Mouse (Mus musculus): Measurements from ENCODE around the gene Aldh3a1. TPM values are rescaled to one million over a fixed set of nuclear protein-coding genes. Genes with fewer than 3 reads are reported as not detected.
"Not testable (repeated sequence)": the region's sequence is repeated elsewhere in the genome, so short reads cannot be mapped to it uniquely, and the experiment has no call there.

Gene Aldh3a1
- polyA plus RNA-seq, 1 experiment from 2014 or later: not detected

- no peaks in the 10 kb centered on the region for H3K9me3 ChIP-seq
- peak overlapping the region; percentile 82 for H3K4me3 ChIP-seq
- H3K27me3 ChIP-seq (ENCODE audit: poor library complexity, severe bottlenecking): no peaks in the 10 kb centered on the region
- peaks cover 14% of the 10 kb centered on the region for H3K36me3 ChIP-seq (replicated peaks)
- WGBS: 76% methylated on average over 5 of the region's 5 CpGs
- DNase-seq (ENCODE audit: extremely low spot score, low spot score): no peak
- H3K27ac ChIP-seq: peak overlapping the region; percentile 97
- peaks cover 30% of the 10 kb centered on the region for H3K4me1 ChIP-seq
Observed at GRCm38 (mm10) chr11:61175778-61176177, 31.6 kb upstream of the Aldh3a1 start.

GRCm38 (mm10) chr11:61176321-61176720, 31.0 kb upstream of the Aldh3a1 start:
- H3K27me3 ChIP-seq (ENCODE audit: poor library complexity, severe bottlenecking): no peaks in the 10 kb centered on the region
- H3K4me3 ChIP-seq: no peak overlapping the region
- no peak for DNase-seq (ENCODE audit: extremely low spot score, low spot score)
- H3K27ac ChIP-seq: no peak overlapping the region
- WGBS: 93% methylated on average over 1 of the region's 1 CpGs
- H3K36me3 ChIP-seq (replicated peaks): peaks cover 11% of the 10 kb centered on the region
- H3K4me1 ChIP-seq: peaks cover 30% of the 10 kb centered on the region
- H3K9me3 ChIP-seq: no peaks in the 10 kb centered on the region

- WGBS: 90% methylated on average over 3 of the region's 3 CpGs
- Histone ChIP-seq H3K36me3 (replicated peaks) (no peaks in the 10 kb centered on the region), H3K9me3 (no peaks in the 10 kb centered on the region), H3K27me3 (ENCODE audit: poor library complexity, severe bottlenecking) (no peaks in the 10 kb centered on the region), H3K4me1 (peaks cover 9% of the 10 kb centered on the region), H3K4me3 (no peak overlapping the region), H3K27ac (no peak overlapping the region)
- DNase-seq (ENCODE audit: extremely low spot score, low spot score): no peak
Observed at GRCm38 (mm10) chr11:61180361-61180760, 27.0 kb upstream of the Aldh3a1 start.

GRCm38 (mm10) chr11:61181624-61182023, 25.7 kb upstream of the Aldh3a1 start:
- Histone ChIP-seq H3K36me3 (replicated peaks) (no peaks in the 10 kb centered on the region), H3K4me3 (no peak overlapping the region)
- DNase-seq (ENCODE audit: extremely low spot score, low spot score): no peak

GRCm38 (mm10) chr11:61183820-61184219, 23.5 kb upstream of the Aldh3a1 start:
- no peak for DNase-seq (ENCODE audit: extremely low spot score, low spot score)
- no peaks in the 10 kb centered on the region for H3K36me3 ChIP-seq (replicated peaks)
- 0 out of 2 replicates have a peak, but pooled peaks cover 3% of the 10 kb centered on the region for H3K4me1 ChIP-seq
- WGBS: 82% methylated on average over 1 of the region's 1 CpGs
- no peak overlapping the region for H3K4me3 ChIP-seq
- no peaks in the 10 kb centered on the region for H3K9me3 ChIP-seq
- H3K27me3 ChIP-seq (ENCODE audit: poor library complexity, severe bottlenecking): no peaks in the 10 kb centered on the region
- H3K27ac ChIP-seq: no peak overlapping the region

More at GRCm38 (mm10) chr11:61181624-61182023, 25.7 kb upstream of the Aldh3a1 start:
- Histone ChIP-seq H3K4me1 (0 out of 2 replicates have a peak, but pooled peaks cover 3% of the 10 kb centered on the region), H3K9me3 (no peaks in the 10 kb centered on the region), H3K27me3 (ENCODE audit: poor library complexity, severe bottlenecking) (no peaks in the 10 kb centered on the region), H3K27ac (no peak overlapping the region)

GRCm38 (mm10) chr11:61190776-61191175, 16.6 kb upstream of the Aldh3a1 start:
- peaks cover 9% of the 10 kb centered on the region; the same call in 1 of the 2 replicates for H3K27me3 ChIP-seq (ENCODE audit: poor library complexity, severe bottlenecking)
- H3K27ac ChIP-seq: no peak overlapping the region
- no peaks in the 10 kb centered on the region for H3K9me3 ChIP-seq
- no peaks in the 10 kb centered on the region for H3K36me3 ChIP-seq (replicated peaks)
- no peaks in the 10 kb centered on the region for H3K4me1 ChIP-seq
- H3K4me3 ChIP-seq: no peak overlapping the region
- no peak for DNase-seq (ENCODE audit: extremely low spot score, low spot score)
- WGBS: 79% methylated on average over 2 of the region's 2 CpGs

GRCm38 (mm10) chr11:61192123-61192522, 15.2 kb upstream of the Aldh3a1 start:
- WGBS: 93% methylated on average over 9 of the region's 10 CpGs
- H3K4me1 ChIP-seq: not testable (repeated sequence)

GRCm38 (mm10) chr11:61192779-61193178, 14.6 kb upstream of the Aldh3a1 start:
- WGBS: 97% methylated on average over 2 of the region's 2 CpGs
- no peaks in the 10 kb centered on the region for H3K36me3 ChIP-seq (replicated peaks)

More at GRCm38 (mm10) chr11:61192123-61192522, 15.2 kb upstream of the Aldh3a1 start:
- not testable (repeated sequence) for H3K4me3 ChIP-seq; H3K27me3 ChIP-seq (ENCODE audit: poor library complexity, severe bottlenecking); H3K27ac ChIP-seq; H3K9me3 ChIP-seq; DNase-seq (ENCODE audit: extremely low spot score, low spot score); H3K36me3 ChIP-seq (replicated peaks)

GRCm38 (mm10) chr11:61193392-61193791, 13.9 kb upstream of the Aldh3a1 start:
- Histone ChIP-seq H3K27ac (no peak overlapping the region), H3K9me3 (no peaks in the 10 kb centered on the region), H3K36me3 (replicated peaks) (no peaks in the 10 kb centered on the region), H3K27me3 (ENCODE audit: poor library complexity, severe bottlenecking) (peaks cover 9% of the 10 kb centered on the region; the same call in 1 of the 2 replicates), H3K4me3 (no peak overlapping the region), H3K4me1 (no peaks in the 10 kb centered on the region)
- 18% methylated on average over 9 of the region's 9 CpGs for WGBS
- peak; percentile 68 for DNase-seq (ENCODE audit: extremely low spot score, low spot score)

More at GRCm38 (mm10) chr11:61192779-61193178, 14.6 kb upstream of the Aldh3a1 start:
- Histone ChIP-seq H3K27ac (no peak overlapping the region), H3K9me3 (no peaks in the 10 kb centered on the region), H3K4me3 (no peak overlapping the region), H3K27me3 (ENCODE audit: poor library complexity, severe bottlenecking) (peaks cover 9% of the 10 kb centered on the region; the same call in 1 of the 2 replicates), H3K4me1 (no peaks in the 10 kb centered on the region)
- no peak for DNase-seq (ENCODE audit: extremely low spot score, low spot score)

- Histone ChIP-seq H3K27ac (no peak overlapping the region), H3K9me3 (no peaks in the 10 kb centered on the region), H3K27me3 (ENCODE audit: poor library complexity, severe bottlenecking) (peaks cover 9% of the 10 kb centered on the region; the same call in 1 of the 2 replicates), H3K4me1 (no peaks in the 10 kb centered on the region), H3K4me3 (no peak overlapping the region), H3K36me3 (replicated peaks) (no peaks in the 10 kb centered on the region)
- DNase-seq (ENCODE audit: extremely low spot score, low spot score): no peak
- 89% methylated on average over 14 of the region's 14 CpGs for WGBS
Observed at GRCm38 (mm10) chr11:61196616-61197353, 10.6 kb upstream of the Aldh3a1 start.

GRCm38 (mm10) chr11:61197935-61198334, 9.4 kb upstream of the Aldh3a1 start:
- H3K9me3 ChIP-seq: no peaks in the 10 kb centered on the region

GRCm38 (mm10) chr11:61199620-61200362, 7.5 kb upstream of the Aldh3a1 start:
- H3K27ac ChIP-seq: no peak overlapping the region
- no peak overlapping the region for H3K4me3 ChIP-seq
- no peak for DNase-seq (ENCODE audit: extremely low spot score, low spot score)
- no peaks in the 10 kb centered on the region for H3K9me3 ChIP-seq
- H3K4me1 ChIP-seq: 0 out of 2 replicates have a peak, but pooled peaks cover 2% of the 10 kb centered on the region
- H3K27me3 ChIP-seq (ENCODE audit: poor library complexity, severe bottlenecking): no peaks in the 10 kb centered on the region
- WGBS: 86% methylated on average over 4 of the region's 4 CpGs
- no peaks in the 10 kb centered on the region for H3K36me3 ChIP-seq (replicated peaks)

More at GRCm38 (mm10) chr11:61197935-61198334, 9.4 kb upstream of the Aldh3a1 start:
- Histone ChIP-seq H3K4me1 (0 out of 2 replicates have a peak, but pooled peaks cover 2% of the 10 kb centered on the region), H3K27ac (no peak overlapping the region), H3K4me3 (no peak overlapping the region), H3K36me3 (replicated peaks) (no peaks in the 10 kb centered on the region), H3K27me3 (ENCODE audit: poor library complexity, severe bottlenecking) (peaks cover 9% of the 10 kb centered on the region; the same call in 1 of the 2 replicates)
- no peak for DNase-seq (ENCODE audit: extremely low spot score, low spot score)

GRCm38 (mm10) chr11:61202186-61202585, 5.2 kb upstream of the Aldh3a1 start:
- no peaks in the 10 kb centered on the region for H3K27me3 ChIP-seq (ENCODE audit: poor library complexity, severe bottlenecking)
- H3K4me3 ChIP-seq: no peak overlapping the region
- 81% methylated on average over 6 of the region's 6 CpGs for WGBS
- H3K4me1 ChIP-seq: 0 out of 2 replicates have a peak, but pooled peaks cover 2% of the 10 kb centered on the region
- no peak for DNase-seq (ENCODE audit: extremely low spot score, low spot score)
- H3K27ac ChIP-seq: no peak overlapping the region
- H3K36me3 ChIP-seq (replicated peaks): no peaks in the 10 kb centered on the region
- no peaks in the 10 kb centered on the region for H3K9me3 ChIP-seq
